Mouse (Mus musculus) brain, embryonic 14.5 days (tissue): ENCODE results near the gene Dpy19l3.

Experiments used
- CTCF ChIP-seq: fragments of 200-500 bp; IDR thresholded peaks from 2 replicates; pipeline ENCODE4 v1.5.1; 2012; ENCODE audit warnings: inconsistent platforms, mild to moderate bottlenecking, moderate library complexity, borderline replicate concordance; ENCODE audit not compliant: insufficient read depth, insufficient read length; ENCODE audit errors: extremely low read depth
- POLR2A ChIP-seq: fragments of 200-500 bp; IDR thresholded peaks from 2 replicates; pipeline ENCODE4 v1.6.1; 2012; ENCODE audit warnings: mild to moderate bottlenecking, inconsistent platforms, borderline replicate concordance; ENCODE audit not compliant: poor library complexity, insufficient read depth, insufficient read length, severe bottlenecking; ENCODE audit errors: extremely low read depth

GRCm38 (mm10) chr7:35742310-35742709 lies 11.9 kb downstream of the Dpy19l3 start:
- TF ChIP-seq CTCF = no peak
- TF ChIP-seq POLR2A = no peak
